Mouse (Mus musculus): Measurements from ENCODE around the gene Erich3. TPM values are rescaled to one million over a fixed set of nuclear protein-coding genes. Genes with fewer than 3 reads are reported as not detected.

Gene Erich3
- polyA plus RNA-seq, 1 experiment = 9.2 TPM

GRCm38 (mm10) chr3:154649411-154650285 lies 14.0 kb upstream of the Erich3 start:
- peaks cover 2% of the 10 kb centered on the region; the same call in 1 of the 2 replicates for H3K4me1 ChIP-seq (ENCODE audit: control insufficient read depth, insufficient read depth, low read length)
- no peak overlapping the region for H3K4me3 ChIP-seq (ENCODE audit: insufficient read depth, low read length)
- no peak for TF ChIP-seq POLR2A (IDR thresholded peaks at IDR 0.05; ENCODE audit: extremely low read depth, insufficient read depth, low read length)
- TF ChIP-seq CTCF (IDR thresholded peaks at IDR 0.05; ENCODE audit: extremely low read depth, insufficient read depth, low read length) = no peak
- H3K27ac ChIP-seq (ENCODE audit: insufficient read depth, low read length) = no peak overlapping the region

GRCm38 (mm10) chr3:154651192-154651821 lies 12.4 kb upstream of the Erich3 start:
- no peak overlapping the region for H3K27ac ChIP-seq (ENCODE audit: insufficient read depth, low read length)
- no peak overlapping the region for H3K4me3 ChIP-seq (ENCODE audit: insufficient read depth, low read length)
- TF ChIP-seq POLR2A (IDR thresholded peaks at IDR 0.05; ENCODE audit: extremely low read depth, insufficient read depth, low read length) (no peak), CTCF (IDR thresholded peaks at IDR 0.05; ENCODE audit: extremely low read depth, insufficient read depth, low read length) (no peak)
- H3K4me1 ChIP-seq (ENCODE audit: control insufficient read depth, insufficient read depth, low read length) = peaks cover 2% of the 10 kb centered on the region; the same call in 1 of the 2 replicates

- TF ChIP-seq POLR2A (IDR thresholded peaks at IDR 0.05; ENCODE audit: extremely low read depth, insufficient read depth, low read length) = no peak
- TF ChIP-seq CTCF (IDR thresholded peaks at IDR 0.05; ENCODE audit: extremely low read depth, insufficient read depth, low read length) = peak; percentile 87
- Histone ChIP-seq H3K4me3 (ENCODE audit: insufficient read depth, low read length) (no peak overlapping the region), H3K27ac (ENCODE audit: insufficient read depth, low read length) (no peak overlapping the region), H3K4me1 (ENCODE audit: control insufficient read depth, insufficient read depth, low read length) (peaks cover 2% of the 10 kb centered on the region; the same call in 1 of the 2 replicates)
Measured at GRCm38 (mm10) chr3:154652581-154653420, 10.9 kb upstream of the Erich3 start.

GRCm38 (mm10) chr3:154653454-154653853 lies 10.2 kb upstream of the Erich3 start:
- Histone ChIP-seq H3K4me1 (ENCODE audit: control insufficient read depth, insufficient read depth, low read length) (peaks cover 2% of the 10 kb centered on the region; the same call in 1 of the 2 replicates), H3K27ac (ENCODE audit: insufficient read depth, low read length) (no peak overlapping the region), H3K4me3 (ENCODE audit: insufficient read depth, low read length) (no peak overlapping the region)
- TF ChIP-seq CTCF (IDR thresholded peaks at IDR 0.05; ENCODE audit: extremely low read depth, insufficient read depth, low read length) (no peak), POLR2A (IDR thresholded peaks at IDR 0.05; ENCODE audit: extremely low read depth, insufficient read depth, low read length) (no peak)

GRCm38 (mm10) chr3:154654284-154654683 lies 9.4 kb upstream of the Erich3 start:
- H3K27ac ChIP-seq (ENCODE audit: insufficient read depth, low read length) = no peak overlapping the region

GRCm38 (mm10) chr3:154654901-154655300 lies 8.8 kb upstream of the Erich3 start:
- Histone ChIP-seq H3K27ac (ENCODE audit: insufficient read depth, low read length) (no peak overlapping the region), H3K4me3 (ENCODE audit: insufficient read depth, low read length) (no peak overlapping the region), H3K4me1 (ENCODE audit: control insufficient read depth, insufficient read depth, low read length) (peaks cover 2% of the 10 kb centered on the region; the same call in 1 of the 2 replicates)

More at GRCm38 (mm10) chr3:154654284-154654683, 9.4 kb upstream of the Erich3 start:
- H3K4me1 ChIP-seq (ENCODE audit: control insufficient read depth, insufficient read depth, low read length) = peaks cover 2% of the 10 kb centered on the region; the same call in 1 of the 2 replicates
- no peak overlapping the region for H3K4me3 ChIP-seq (ENCODE audit: insufficient read depth, low read length)
- TF ChIP-seq POLR2A (IDR thresholded peaks at IDR 0.05; ENCODE audit: extremely low read depth, insufficient read depth, low read length) (no peak), CTCF (IDR thresholded peaks at IDR 0.05; ENCODE audit: extremely low read depth, insufficient read depth, low read length) (no peak)

GRCm38 (mm10) chr3:154655711-154656110 lies 7.9 kb upstream of the Erich3 start:
- TF ChIP-seq POLR2A (IDR thresholded peaks at IDR 0.05; ENCODE audit: extremely low read depth, insufficient read depth, low read length) (no peak), CTCF (IDR thresholded peaks at IDR 0.05; ENCODE audit: extremely low read depth, insufficient read depth, low read length) (no peak)
- Histone ChIP-seq H3K4me1 (ENCODE audit: control insufficient read depth, insufficient read depth, low read length) (peaks cover 2% of the 10 kb centered on the region; the same call in 1 of the 2 replicates), H3K27ac (ENCODE audit: insufficient read depth, low read length) (no peak overlapping the region)

More at GRCm38 (mm10) chr3:154654901-154655300, 8.8 kb upstream of the Erich3 start:
- no peak for TF ChIP-seq CTCF (IDR thresholded peaks at IDR 0.05; ENCODE audit: extremely low read depth, insufficient read depth, low read length)
- TF ChIP-seq POLR2A (IDR thresholded peaks at IDR 0.05; ENCODE audit: extremely low read depth, insufficient read depth, low read length) = no peak

GRCm38 (mm10) chr3:154663976-154664581 lies 420 bp downstream of the Erich3 start:
- Histone ChIP-seq H3K4me1 (ENCODE audit: control insufficient read depth, insufficient read depth, low read length) (peaks cover 4% of the 10 kb centered on the region; the same call in 1 of the 2 replicates), H3K4me3 (ENCODE audit: insufficient read depth, low read length) (peak overlapping the region; percentile 47), H3K27ac (ENCODE audit: insufficient read depth, low read length) (peak overlapping the region; percentile 77)
- peak; percentile 49 for TF ChIP-seq POLR2A (IDR thresholded peaks at IDR 0.05; ENCODE audit: extremely low read depth, insufficient read depth, low read length)
- no peak for TF ChIP-seq CTCF (IDR thresholded peaks at IDR 0.05; ENCODE audit: extremely low read depth, insufficient read depth, low read length)

More at GRCm38 (mm10) chr3:154655711-154656110, 7.9 kb upstream of the Erich3 start:
- no peak overlapping the region for H3K4me3 ChIP-seq (ENCODE audit: insufficient read depth, low read length)
